Mouse (Mus musculus): Measurements from ENCODE around the gene Dennd1a. TPM values are rescaled to one million over a fixed set of nuclear protein-coding genes. Genes with fewer than 3 reads are reported as not detected.

The Dennd1a gene
- total RNA-seq, 2 experiments from 2014 or later: 73.9 to 74.1 TPM

DNA sequence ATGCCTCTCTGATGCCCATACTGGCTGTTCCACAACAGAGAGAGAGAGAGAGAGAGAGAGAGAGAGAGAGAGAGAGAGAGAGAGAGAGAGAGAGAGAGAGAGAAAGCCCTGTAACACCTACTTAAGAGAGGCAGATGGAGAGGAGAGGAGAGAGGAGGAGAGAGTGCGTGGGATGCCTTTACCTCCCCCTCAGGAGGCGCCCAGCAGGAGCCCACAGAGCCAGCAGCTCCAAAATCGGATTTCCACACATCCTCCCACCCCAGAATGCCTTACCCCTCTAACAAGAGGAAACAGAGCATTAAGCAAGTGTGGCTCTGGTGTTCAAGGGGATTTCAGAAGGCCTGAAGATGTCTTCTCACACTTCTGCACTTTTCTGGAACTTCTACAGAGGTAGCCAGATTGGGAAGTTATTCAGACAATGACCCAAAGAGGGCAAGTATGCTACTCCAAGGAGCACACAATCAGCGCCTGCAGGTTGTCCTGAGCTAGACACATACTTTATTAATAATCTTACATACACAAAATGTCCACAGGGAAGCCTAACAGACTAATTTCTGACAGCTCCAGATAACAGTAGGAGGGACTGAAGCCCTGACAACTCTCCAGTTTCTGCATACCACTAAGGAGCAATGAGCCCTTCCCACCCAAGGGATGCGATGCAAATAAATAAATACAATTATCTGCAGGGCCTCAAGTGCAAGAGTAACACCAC is 161.4 kb downstream of the Dennd1a start:
- no peak for DNase-seq (ENCODE audit: low spot score in 2 of 2)

DNA sequence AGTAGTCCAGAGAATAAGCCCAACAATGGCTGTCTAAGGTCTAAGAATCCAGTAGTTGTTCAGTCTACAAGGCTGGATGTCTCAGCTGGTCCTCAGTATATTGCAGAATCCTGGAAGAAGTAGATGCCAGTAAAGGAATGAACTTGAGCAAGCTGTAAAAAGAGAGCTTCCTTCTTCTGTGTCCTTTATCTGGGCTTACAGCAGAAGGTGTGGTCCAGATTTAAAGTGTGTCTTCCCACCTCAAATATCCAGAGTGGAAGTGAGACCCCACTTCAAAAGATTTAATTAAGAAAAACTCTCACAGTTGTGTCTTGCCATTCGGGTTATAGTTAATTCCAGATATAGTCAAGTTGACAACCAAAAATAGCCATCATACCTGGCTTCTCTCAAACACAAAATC is 162.5 kb downstream of the Dennd1a start:
- no peak for DNase-seq (ENCODE audit: low spot score in 2 of 2)

DNA sequence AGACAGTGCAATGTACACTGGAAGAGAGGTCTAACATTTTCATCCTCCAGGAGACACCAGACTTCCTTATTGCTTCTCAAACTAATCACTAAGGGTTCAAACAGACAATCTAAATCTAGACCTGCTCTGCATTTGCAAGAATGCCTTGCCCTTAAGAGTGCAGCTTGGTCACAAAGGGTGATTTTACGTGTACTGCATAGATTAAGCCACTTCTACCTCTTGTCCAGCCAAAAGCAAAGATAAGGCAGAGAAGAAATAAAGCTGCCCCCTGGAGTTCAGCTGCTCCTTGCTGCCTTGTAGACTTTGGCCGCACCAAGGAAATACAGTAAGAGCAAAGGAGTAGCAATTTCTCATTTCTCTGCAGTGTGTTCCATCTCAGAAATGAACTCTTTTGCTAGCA is 172.2 kb downstream of the Dennd1a start:
- no peak for DNase-seq (ENCODE audit: low spot score in 2 of 2)

DNA sequence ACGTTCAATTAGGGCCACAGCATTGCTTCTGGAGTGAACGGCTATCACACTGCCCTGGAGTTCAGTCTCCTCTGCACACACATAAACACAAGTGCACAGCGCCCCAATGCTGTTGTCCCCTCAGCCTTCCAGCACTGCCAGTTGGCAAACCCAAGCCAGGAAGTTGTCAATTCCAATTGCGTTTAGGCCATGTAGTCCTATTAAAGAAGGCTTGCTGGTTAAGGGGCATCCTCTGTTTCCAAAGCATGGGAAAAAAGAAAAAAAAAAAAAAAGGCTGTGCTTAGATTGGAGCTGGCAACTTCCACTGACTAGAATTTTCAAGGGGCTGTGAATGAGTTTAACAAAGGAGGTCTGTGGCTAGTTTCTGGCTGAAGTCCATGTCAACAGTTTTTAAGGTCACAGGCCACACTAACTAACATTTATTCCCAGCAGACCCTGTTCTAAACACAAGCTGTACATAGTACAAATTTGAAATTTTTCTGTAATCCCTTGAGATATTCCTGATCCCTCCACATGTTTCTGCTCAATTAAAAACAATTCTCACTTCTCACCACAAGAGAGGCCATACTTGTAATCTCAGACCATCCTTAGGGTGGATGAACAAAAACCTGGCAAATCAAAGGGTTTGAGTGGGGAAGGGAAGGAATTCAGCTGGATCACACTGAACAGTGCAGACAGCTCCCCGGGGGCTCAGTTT is 175.4 kb downstream of the Dennd1a start:
- peak; percentile 34 to 75 for DNase-seq (ENCODE audit: low spot score in 2 of 2)

DNA sequence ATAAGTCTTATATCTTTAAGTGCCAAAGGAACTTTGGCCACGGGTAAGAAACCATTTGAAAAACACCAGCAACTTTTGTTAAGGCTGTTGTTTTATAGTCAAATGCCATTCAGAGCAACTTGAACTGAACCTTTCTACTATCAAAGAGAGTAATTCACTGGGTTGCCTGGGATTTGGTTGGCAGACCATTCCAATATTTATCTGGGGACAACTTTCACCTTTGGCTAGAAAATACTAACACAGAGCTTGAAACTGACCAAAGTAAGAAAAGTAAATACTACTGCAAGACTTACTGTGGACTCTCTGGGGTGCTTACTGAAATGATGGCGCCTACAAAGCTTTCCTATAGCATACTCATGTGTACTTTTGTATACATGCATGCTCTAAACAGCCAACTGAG is 178.6 kb downstream of the Dennd1a start:
- DNase-seq (ENCODE audit: low spot score in 2 of 2): peak in 1 of 2 experiments; percentile 37

DNA sequence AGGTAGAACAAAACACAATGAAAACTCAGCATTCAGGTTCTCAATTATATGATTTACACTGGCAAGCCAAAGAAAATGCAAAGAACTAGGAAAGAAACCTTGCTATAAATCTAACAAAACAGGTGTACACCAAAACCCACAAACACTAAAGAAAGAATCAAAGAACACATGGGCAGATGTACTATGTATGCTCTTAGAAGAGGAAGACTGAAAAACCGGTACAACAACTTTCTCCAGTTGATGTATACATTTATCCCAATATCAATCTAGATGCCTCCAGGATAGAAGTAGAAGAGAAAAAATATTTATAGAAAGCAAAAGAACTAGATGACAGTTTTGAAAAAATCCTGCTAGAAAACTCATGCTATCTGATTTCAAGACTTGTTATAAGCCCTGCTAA is 184.5 kb downstream of the Dennd1a start:
- no peak for DNase-seq (ENCODE audit: low spot score in 2 of 2)

DNA sequence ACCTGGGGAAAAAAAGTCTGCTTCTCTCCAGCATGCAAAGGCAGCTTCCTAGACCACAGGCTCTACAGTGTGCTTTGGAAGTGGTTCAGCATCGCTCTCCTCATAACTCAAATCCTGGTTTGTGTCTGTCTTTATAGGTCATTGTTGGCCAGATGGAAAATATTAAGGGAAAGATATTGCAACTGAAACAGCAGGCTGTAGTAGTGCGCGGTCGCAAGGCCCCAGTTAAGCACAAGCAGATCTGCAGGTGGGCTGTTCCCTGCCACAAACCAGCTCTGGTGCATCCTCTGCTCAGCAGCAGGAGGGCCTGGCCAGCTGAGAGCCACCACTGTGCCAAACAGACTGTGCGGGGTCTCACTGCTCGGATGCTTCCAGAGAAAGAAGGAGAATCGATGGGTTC is 186.9 kb downstream of the Dennd1a start:
- peak; percentile 36 to 49 for DNase-seq (ENCODE audit: low spot score in 2 of 2)

DNA sequence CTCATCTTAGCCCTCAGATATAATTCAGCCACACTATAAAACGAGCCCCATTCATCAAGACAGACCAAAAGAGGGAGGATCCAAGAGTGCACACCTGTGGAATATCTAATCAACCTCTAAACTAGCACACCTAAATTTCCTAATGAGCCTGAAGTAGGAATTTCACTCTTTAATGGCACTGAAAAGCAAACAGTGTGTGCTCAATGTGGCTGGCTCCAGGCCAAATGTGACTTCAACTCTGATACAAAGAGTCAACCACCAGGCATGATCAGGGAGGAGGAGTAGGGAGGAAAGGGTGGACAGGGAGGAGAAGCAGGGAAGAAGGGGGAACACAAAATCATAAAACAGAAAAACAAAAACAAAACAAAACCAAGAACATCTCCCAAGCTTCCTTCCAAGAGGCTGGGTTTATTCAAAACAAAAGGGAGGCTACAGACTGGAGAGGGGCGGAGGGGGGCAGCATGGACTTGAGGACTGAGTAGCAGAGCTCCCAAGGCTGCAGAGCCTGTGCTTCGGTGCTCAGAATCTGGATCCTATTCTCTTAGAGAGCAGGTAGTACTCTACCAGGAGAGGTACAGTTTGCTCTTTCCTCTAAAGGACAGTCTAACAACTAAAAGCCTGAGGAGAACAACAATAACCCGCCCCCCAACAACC is 187.9 kb downstream of the Dennd1a start:
- DNase-seq (ENCODE audit: low spot score in 2 of 2): peak in 1 of 2 experiments; percentile 20

DNA sequence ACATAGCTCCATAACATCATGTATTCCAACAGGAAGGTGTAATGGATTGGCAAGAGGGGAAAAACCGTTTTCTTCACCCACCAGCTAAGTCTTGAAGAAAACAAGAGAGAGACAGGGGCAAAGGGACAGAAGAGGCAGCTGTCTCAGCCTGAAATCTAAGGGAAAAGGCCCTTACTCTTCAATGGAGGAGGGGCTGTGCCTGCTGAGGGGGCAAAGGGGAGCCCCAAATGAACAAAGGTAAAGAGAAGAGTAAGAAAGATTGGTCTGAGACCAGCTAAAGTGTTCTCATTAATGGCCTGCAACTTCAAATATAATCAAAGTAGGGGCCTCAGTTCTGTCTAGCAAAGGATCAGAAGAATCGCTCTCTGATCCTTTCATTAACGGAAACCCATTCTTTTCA is 189.7 kb downstream of the Dennd1a start:
- no peak for DNase-seq (ENCODE audit: low spot score in 2 of 2)

DNA sequence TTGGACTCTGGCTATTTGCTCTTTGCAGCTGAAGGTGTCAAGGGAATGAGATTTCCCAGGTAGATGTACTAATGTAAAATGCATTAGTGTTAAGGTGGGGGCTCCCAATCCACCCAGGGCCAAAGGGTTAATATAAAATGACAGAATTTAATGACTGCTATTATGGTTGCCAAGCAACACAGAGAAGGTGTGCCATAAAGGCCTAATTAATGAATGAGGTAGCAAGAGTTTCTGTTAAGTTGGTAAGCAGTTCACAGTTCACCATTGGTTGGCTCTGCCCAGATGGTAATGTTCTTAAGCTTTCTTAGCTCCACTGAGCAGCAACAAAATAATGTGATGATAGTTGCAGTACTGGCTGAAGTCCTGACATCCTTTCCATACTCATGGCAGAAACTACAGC is 190.9 kb downstream of the Dennd1a start:
- no peak for DNase-seq (ENCODE audit: low spot score in 2 of 2)

DNA sequence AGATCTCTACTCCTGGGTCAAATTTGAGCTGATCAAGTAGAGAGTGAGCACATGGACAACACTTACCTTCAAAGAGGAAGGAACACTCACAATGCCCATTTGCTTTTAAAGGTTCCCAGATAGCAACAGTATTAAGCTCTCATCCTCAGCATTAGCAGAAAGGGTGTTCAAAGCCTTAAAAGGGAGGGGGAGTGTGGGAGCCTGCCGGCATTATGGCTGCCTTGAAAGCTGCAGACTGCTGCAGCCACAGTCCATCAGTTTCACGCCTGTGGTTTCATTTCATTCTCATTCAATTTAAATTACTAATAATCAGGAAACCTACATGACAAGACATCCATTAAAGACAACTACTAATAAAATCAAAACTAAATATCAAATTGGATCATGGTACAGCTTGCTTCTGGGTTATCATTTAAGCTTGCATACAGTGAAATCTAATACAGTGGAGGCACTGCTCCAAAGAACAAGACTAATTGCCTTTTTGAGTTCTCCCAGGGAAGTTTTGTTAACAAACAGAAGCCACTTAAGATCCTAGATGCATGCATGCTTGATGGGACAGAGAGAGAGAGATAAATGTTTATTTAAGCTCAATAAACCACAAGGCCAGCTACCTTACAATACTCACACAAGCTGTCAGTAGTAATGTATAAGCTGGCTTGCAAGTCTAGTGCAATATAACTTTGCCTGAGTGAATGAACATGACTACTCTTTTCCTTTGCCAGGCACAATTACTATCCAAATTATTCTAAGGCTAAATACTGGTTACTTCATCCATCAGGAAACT is 192.6 kb downstream of the Dennd1a start:
- no peak for DNase-seq (ENCODE audit: low spot score in 2 of 2)

DNA sequence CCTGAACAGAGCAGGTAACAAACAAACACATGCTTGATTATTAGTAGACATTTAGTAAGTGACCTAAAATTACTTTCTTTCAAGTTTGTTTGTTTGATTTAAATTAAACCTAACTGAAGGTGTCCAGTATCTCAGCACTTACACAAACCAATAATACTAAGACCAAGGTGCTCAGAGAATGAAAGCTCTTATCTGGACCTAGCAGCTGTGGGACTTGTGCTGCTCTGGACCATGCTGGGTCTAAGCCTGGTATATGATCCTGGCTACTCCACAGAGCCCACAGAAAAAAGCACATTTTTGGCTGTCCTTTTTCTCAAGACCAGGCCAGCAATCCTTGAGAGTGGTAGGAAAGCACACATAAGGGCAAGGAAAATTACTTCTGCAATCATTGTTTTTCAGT is 193.2 kb downstream of the Dennd1a start:
- no peak for DNase-seq (ENCODE audit: low spot score in 2 of 2)

DNA sequence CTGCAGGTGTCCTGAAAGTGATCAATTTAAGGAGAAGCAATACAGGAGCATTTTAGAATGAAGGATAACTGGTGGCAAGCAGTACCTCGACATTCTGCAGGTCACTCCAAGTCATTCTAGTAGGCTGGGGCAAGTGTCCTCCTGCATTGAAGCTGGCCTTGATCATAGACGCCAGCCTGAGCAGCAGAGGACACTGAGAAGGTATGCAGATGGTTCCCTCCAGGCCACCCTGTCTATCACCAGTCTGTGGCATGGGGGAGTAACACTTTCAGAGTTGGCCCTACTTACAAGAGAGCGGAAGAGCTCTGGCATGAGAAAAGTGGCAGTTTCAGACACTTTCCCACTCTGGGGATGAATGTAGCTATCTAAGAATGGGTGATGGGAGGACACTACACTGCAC is 193.9 kb downstream of the Dennd1a start:
- DNase-seq (ENCODE audit: low spot score in 2 of 2): no peak

DNA sequence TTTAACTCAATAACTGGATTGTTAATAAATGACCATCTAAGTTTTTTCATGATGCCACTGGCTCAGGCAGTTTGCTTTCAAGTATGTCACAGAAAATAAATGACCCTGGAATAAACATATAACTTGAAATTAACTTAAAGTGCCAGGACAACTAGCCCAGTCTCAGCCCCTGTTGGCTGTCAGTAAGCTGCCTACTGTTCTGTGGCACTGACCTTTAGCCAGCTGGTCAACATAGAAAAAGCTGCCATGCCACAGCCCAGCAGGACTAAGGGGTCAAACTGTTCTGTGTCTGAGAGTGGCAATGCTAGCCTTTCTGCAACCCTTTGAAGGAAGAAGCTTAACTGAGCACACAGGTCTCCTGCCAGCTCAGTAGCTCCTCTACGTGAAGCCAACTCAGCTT is 198.8 kb downstream of the Dennd1a start:
- no peak for DNase-seq (ENCODE audit: low spot score in 2 of 2)

DNA sequence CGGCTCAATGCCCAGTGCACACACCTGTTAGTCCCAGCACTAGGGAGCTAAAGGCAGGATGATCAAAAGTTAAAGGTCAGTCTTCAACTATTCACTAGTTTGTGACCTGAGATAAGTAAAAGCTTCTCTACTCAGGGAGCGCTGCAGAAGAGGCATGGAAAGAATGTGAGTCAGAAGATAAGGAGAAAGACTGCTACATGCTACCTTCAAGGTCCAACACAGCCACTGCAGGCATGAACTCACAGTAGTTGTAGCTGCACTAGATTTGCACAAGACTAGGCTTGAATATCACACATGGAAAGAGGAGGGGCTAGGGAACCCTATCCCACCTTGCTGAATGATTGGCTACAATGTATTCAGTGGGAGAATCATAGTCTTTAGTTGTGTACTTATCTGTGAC is 202.1 kb downstream of the Dennd1a start:
- DNase-seq (ENCODE audit: low spot score in 2 of 2): no peak

DNA sequence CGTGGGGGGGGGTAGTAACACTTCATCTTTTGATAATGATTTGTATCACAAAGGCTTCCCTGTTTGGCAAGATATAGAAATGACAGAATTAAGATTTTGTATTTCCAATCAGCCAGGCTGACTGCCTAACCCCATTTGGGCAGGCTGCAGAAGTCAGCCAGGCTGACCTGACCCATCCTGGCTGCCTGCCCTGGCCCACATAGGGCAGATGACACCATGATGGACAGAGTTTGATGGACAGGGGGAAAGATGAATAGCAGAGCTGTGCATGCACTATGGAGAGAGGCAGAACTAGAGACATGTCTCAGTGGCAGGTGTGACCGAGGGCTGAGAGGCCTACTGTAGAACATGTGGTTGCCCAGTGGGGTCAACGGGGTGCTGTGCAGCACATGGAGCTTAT is 203.9 kb downstream of the Dennd1a start:
- DNase-seq (ENCODE audit: low spot score in 2 of 2): no peak

DNA sequence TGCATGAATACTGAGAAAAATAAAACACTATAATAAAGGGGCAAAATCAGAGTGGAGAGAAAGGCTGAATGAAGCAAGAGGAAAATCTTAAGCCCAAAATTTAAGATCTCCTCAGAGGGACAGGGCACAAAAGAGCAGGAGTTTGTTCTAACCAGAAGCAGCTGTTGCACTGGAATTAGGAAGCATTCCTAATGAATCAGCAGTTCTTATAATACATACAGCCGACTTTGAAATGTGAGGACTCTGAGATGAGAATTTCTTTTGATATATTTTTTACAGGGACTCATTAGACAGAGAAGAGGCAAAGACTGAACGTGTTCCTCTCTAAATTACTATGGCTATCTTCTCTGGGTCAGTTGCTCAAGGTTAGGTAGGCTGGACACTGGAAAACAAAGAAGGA is 212.7 kb downstream of the Dennd1a start:
- DNase-seq (ENCODE audit: low spot score in 2 of 2): no peak

DNA sequence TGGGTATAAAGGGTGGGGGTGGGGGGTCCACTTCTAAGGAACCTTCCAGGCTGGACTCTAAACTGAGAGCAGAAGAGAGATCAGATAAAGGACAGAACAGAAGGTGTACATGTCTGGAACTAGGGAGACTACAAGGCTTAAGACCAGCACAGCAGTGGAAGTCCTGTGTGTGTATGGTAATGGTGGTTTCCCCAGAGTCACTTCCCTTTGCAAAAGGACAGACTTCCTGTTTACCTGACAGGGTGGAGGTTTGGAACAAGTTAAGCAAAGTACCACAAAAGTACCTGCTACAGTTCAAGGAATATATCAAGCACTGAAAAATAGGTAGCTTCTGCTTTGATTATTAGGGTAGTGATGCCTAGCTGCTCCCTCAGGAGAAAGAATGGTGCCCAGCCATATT is 215.1 kb downstream of the Dennd1a start:
- DNase-seq (ENCODE audit: low spot score in 2 of 2): no peak

DNA sequence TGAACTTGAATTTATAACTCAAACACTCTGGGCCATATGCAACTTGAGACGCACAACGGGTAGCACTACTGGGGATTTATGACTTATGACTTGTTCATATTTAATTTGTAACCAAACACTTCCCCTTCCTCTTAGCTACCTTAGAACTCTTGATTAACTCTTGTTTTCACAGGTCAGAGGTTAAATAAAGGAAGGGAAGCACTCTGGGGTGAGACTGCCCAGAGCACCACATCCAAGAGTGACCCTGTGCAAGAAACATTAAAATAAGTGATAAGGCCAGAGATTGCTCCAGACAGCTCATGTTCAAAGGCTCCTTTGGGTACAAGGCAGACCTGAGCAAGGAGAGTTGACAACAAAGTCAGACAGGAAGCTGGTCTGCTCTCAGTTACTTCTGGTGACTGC is 219.0 kb downstream of the Dennd1a start:
- DNase-seq (ENCODE audit: low spot score in 2 of 2): no peak

DNA sequence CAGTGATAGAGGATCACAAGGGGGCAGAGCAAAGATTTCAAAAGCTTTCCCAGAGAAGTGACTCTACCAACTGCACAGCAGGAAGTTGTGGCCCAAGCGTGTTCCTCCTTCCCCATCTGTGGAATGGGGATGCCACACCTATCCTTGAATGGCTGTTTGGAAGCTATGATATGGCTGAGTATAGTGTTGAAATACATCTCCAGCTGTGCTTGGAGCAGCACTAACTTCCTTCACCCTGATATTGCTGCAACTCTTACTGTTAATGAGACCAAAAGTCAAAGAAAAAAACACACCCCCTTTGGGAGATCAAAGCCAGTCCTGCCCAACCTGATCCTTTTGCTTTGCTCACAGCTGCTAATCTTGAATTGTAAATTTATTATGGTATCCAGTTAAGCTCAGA is 221.3 kb downstream of the Dennd1a start:
- no peak for DNase-seq (ENCODE audit: low spot score in 2 of 2)

DNA sequence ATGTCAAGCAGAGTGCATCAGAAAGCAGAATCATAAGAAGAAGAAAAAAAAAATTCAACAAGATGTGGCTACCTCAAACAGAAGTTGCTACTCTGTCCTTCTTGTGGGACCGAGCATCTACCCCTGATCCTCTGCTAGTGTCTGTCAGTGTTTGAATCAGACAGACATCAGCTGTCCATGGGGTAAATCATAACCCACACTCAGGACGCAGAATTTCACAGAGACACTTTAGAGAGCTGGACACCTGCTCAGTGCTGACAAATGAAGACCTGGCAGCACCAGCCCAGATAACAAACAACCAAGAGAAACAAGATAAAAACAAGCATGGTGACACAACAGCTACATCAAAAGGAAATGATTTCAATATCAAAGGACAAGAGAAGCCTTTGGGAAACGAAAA is 222.9 kb downstream of the Dennd1a start:
- DNase-seq (ENCODE audit: low spot score in 2 of 2): no peak

DNA sequence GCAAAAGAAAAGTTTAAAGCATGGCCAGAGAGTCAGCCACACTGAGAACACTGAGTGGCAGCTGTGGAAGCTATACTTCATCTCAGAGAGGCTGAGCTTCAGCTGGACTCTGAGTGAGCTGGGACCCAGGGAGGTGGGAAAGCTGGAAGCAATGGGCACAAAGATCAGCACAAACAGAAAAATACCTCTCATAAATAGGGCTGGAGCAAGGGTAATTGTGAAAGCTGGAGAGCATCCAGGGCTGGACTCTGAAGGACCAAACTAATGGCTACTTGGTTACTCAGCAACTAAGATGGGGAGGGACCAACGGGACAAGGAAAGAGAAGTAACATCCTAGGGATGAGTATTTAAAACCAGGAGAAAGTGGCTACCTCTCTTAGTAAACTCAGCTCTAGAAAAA is 225.0 kb downstream of the Dennd1a start:
- no peak for DNase-seq (ENCODE audit: low spot score in 2 of 2)

Data from layer of hippocampus, postnatal 14 days (tissue).